ENCODE assay signal across 10 mouse cellular contexts in the genomic region with DNA sequence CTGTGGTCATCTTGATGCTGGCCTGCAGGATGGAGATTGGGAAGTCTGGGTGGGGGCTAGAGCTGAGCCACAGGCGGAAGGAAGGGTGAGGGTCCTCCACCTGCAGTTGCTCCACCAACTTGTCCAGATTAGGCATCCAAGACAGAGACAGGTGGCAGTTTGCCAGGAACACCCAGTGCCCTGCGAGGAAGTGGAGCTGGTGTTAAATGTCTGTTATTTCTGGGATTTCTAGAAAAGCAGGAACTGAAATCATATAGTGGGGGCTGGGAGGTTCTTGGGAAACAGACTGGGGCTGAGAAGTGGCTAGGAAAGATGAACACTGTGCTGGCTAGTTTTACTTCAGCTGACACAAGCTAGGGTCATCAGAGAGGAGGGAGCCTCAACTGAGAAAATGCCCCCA. TPM values are rescaled to one million over a fixed set of nuclear protein-coding genes. Genes with fewer than 3 reads are reported as not detected.
A peak's percentile ranks its signal among the peaks of the same experiment; 100 is the strongest.
DNase-seq lines count a peak whose midpoint lies in the region; ATAC-seq lines count a peak whose summit lies in the region.
"Had no signal": no experiment of that assay in that cellular context is flagged by ENCODE, and none has a peak within 500 bp of the region (broad histone marks: within the 10 kb centered on the region; RNA-seq: fewer than 3 reads in every experiment).

No protein-coding gene starts in this region.

- 26% methylated on average over 2 of the region's 2 CpGs for WGBS in heart, embryonic 12.5 days
- WGBS in intestine, embryonic 15.5 days: 37% methylated on average over 2 of the region's 2 CpGs
- WGBS in midbrain, embryonic 16.5 days: 57% methylated on average over 2 of the region's 2 CpGs

- H3K27ac ChIP-seq in heart, embryonic 12.5 days (ENCODE audit: poor library complexity, severe bottlenecking): no peak overlapping the region
- H3K27ac ChIP-seq in intestine, embryonic 15.5 days: no peak overlapping the region
- no peak overlapping the region for H3K27ac ChIP-seq in midbrain, embryonic 16.5 days (ENCODE audit: low read length)
- H3K27ac ChIP-seq: liver, embryonic 14.5 days had no signal

- no peak overlapping the region for H3K4me3 ChIP-seq in heart, embryonic 12.5 days
- H3K4me3 ChIP-seq in intestine, embryonic 15.5 days (replicated peaks): no peak overlapping the region
- H3K4me3 ChIP-seq in midbrain, embryonic 16.5 days (ENCODE audit: low read depth, low read length): no peak overlapping the region

- H3K4me2 ChIP-seq in heart, embryonic 12.5 days: no peak overlapping the region
- no peak overlapping the region for H3K4me2 ChIP-seq in intestine, embryonic 15.5 days (replicated peaks)
- no peak overlapping the region for H3K4me2 ChIP-seq in midbrain, embryonic 16.5 days (ENCODE audit: low read length)

- peaks cover 11% of the 10 kb centered on the region for H3K4me1 ChIP-seq in heart, embryonic 12.5 days (replicated peaks)
- peaks cover 12% of the 10 kb centered on the region for H3K4me1 ChIP-seq in intestine, embryonic 15.5 days (replicated peaks)
- 0 out of 2 replicates have a peak, but pooled peaks cover 2% of the 10 kb centered on the region for H3K4me1 ChIP-seq in midbrain, embryonic 16.5 days (ENCODE audit: control insufficient read depth, insufficient read depth, low read length)

- DNase-seq in heart, adult 9 months (ENCODE audit: low spot score in 2 of 2): peak; percentile 30 to 55
- peak; percentile 70 for DNase-seq in testis, postnatal 10 days (ENCODE audit: low spot score)
- no peak for DNase-seq in testis, postnatal 14 days (ENCODE audit: low spot score)
- DNase-seq in kidney, postnatal 14 days: peak; percentile 38
- DNase-seq in embryo, embryonic 10.5 days (ENCODE audit: low spot score): no peak

- H3K27me3 ChIP-seq in heart, embryonic 12.5 days (replicated peaks): peaks cover 8% of the 10 kb centered on the region; the same call in 1 of the 2 replicates
- no peaks in the 10 kb centered on the region for H3K27me3 ChIP-seq in intestine, embryonic 15.5 days (replicated peaks)
- H3K27me3 ChIP-seq in midbrain, embryonic 16.5 days (ENCODE audit: control insufficient read depth, insufficient read depth, low read depth, low read length): no peaks in the 10 kb centered on the region

- no peak overlapping the region; the same call in 1 of the 2 replicates for H3K9ac ChIP-seq in heart, embryonic 12.5 days
- H3K9ac ChIP-seq in intestine, embryonic 15.5 days: no peak overlapping the region
- no peak overlapping the region for H3K9ac ChIP-seq in midbrain, embryonic 16.5 days (ENCODE audit: low read depth, low read length)
- H3K9ac ChIP-seq: liver, embryonic 14.5 days had no signal

- no peak for ATAC-seq in heart, embryonic 12.5 days (ENCODE audit: insufficient number of reproducible peaks, low FRiP score)
- no peak for ATAC-seq in intestine, embryonic 15.5 days
- ATAC-seq in midbrain, embryonic 16.5 days: no peak
- ATAC-seq: activated CD4-positive, CD25-positive, alpha-beta regulatory T cell, adult 4 months had no signal

- no peaks in the 10 kb centered on the region for H3K36me3 ChIP-seq in heart, embryonic 12.5 days
- H3K36me3 ChIP-seq in intestine, embryonic 15.5 days: no peaks in the 10 kb centered on the region
- H3K36me3 ChIP-seq in midbrain, embryonic 16.5 days (ENCODE audit: control insufficient read depth, insufficient read depth, low read length): no peaks in the 10 kb centered on the region

- H3K9me3 ChIP-seq in heart, embryonic 12.5 days (replicated peaks): no peaks in the 10 kb centered on the region
- H3K9me3 ChIP-seq in intestine, embryonic 15.5 days: no peaks in the 10 kb centered on the region
- no peaks in the 10 kb centered on the region for H3K9me3 ChIP-seq in midbrain, embryonic 16.5 days (replicated peaks; ENCODE audit: control insufficient read depth, low read length, poor library complexity, severe bottlenecking)

RNA-seq across cellular contexts. Expression of gene Kdm6b, which starts 15.8 kb away (rescaled TPM):
- polyA plus RNA-seq in heart, embryonic 12.5 days (2016; fragmentation: Nextera tagmentation; extraction: Ambion mirVana): 24.9 and 25.4 TPM in 2 replicates
- polyA plus RNA-seq in intestine, embryonic 15.5 days (2015; fragmentation: Nextera tagmentation; extraction: Ambion mirVana): 23.7 and 24.3 TPM in 2 replicates
- polyA plus RNA-seq in midbrain, embryonic 16.5 days (2015; fragmentation: Nextera tagmentation; extraction: Ambion mirVana): 36.4 and 39.0 TPM in 2 replicates

RNA-seq across cellular contexts. Expression of gene Tmem88, which starts 31.3 kb away (rescaled TPM):
- polyA plus RNA-seq in heart, embryonic 12.5 days (2016; fragmentation: Nextera tagmentation; extraction: Ambion mirVana): 34.4 and 35.7 TPM in 2 replicates
- polyA plus RNA-seq in intestine, embryonic 15.5 days (2015; fragmentation: Nextera tagmentation; extraction: Ambion mirVana): 30.7 and 32.1 TPM in 2 replicates
- polyA plus RNA-seq in midbrain, embryonic 16.5 days (2015; fragmentation: Nextera tagmentation; extraction: Ambion mirVana): 5.2 and 5.9 TPM in 2 replicates

RNA-seq across cellular contexts. Expression of gene Cyb5d1, which starts 33.9 kb away (rescaled TPM):
- 24.8 and 27.1 TPM in 2 replicates for polyA plus RNA-seq in heart, embryonic 12.5 days (2016; fragmentation: Nextera tagmentation; extraction: Ambion mirVana)
- 22.7 and 24.8 TPM in 2 replicates for polyA plus RNA-seq in intestine, embryonic 15.5 days (2015; fragmentation: Nextera tagmentation; extraction: Ambion mirVana)
- polyA plus RNA-seq in midbrain, embryonic 16.5 days (2015; fragmentation: Nextera tagmentation; extraction: Ambion mirVana): 27.1 and 28.9 TPM in 2 replicates

RNA-seq across cellular contexts. Expression of gene Naa38, which starts 34.0 kb away (rescaled TPM):
- polyA plus RNA-seq in heart, embryonic 12.5 days (2016; fragmentation: Nextera tagmentation; extraction: Ambion mirVana): 147 and 150 TPM in 2 replicates
- polyA plus RNA-seq in intestine, embryonic 15.5 days (2015; fragmentation: Nextera tagmentation; extraction: Ambion mirVana): 154 and 182 TPM in 2 replicates
- 86.2 and 89.6 TPM in 2 replicates for polyA plus RNA-seq in midbrain, embryonic 16.5 days (2015; fragmentation: Nextera tagmentation; extraction: Ambion mirVana)

Comparison
In these comparisons a context has a peak if more than half of its experiments do, and no peak if none do; other contexts are left out.
1. DNase-seq: peak in heart, adult 9 months (2 of 2), testis, postnatal 10 days (single experiment) and kidney, postnatal 14 days (single experiment); none in testis, postnatal 14 days (single experiment) and embryo, embryonic 10.5 days (single experiment).